Mouse (Mus musculus) megakaryocyte progenitor cell, adult 5-6 weeks (primary cell): ENCODE results near the gene Rarres2. TPM values are rescaled to one million over a fixed set of nuclear protein-coding genes. Genes with fewer than 3 reads are reported as not detected.

ENCODE experiments used
- ATAC-seq: replicated peaks from 2 replicates; pipeline ENCODE4 v1.8.0; 2016; ENCODE audit warnings: mild to moderate bottlenecking, moderate TSS enrichment, inconsistent platforms; ENCODE audit not compliant: poor library complexity
- total RNA-seq, 2 experiments: library from RNA; stranded (forward) in 1 of 2; stranded (reverse) in 1 of 2; fragments of 157-497, 149-512 nt in 1 of 2; fragments of 200-1000 nt in 1 of 2; gene quantifications; 2 replicates each; pipeline versions ENCODE4 v1.2.3 to v1.2.4; 2015 to 2017

Rarres2 gene
- total RNA-seq (2015) (not detected in 2 replicates), total RNA-seq (2017) (not detected in 2 replicates)

- no peak for ATAC-seq
Measured at GRCm38 (mm10) chr6:48572572-48573061, at the start of gene Rarres2. Gene Rarres2, minus strand, starts transcription at chr6:48572789.

- ATAC-seq, result no peak
Measured at GRCm38 (mm10) chr6:48620031-48620430, 47.4 kb upstream of the Rarres2 start.

GRCm38 (mm10) chr6:48614756-48615155, 42.2 kb upstream of the Rarres2 start:
- ATAC-seq, result no peak

GRCm38 (mm10) chr6:48613464-48613863, 40.9 kb upstream of the Rarres2 start:
- no peak for ATAC-seq

- ATAC-seq, result no peak
Measured at GRCm38 (mm10) chr6:48610657-48611056, 38.1 kb upstream of the Rarres2 start.

- ATAC-seq, result peak; percentile 44
Measured at GRCm38 (mm10) chr6:48609512-48609911, 36.9 kb upstream of the Rarres2 start.

- ATAC-seq, result no peak
Measured at GRCm38 (mm10) chr6:48608124-48608523, 35.5 kb upstream of the Rarres2 start.

- ATAC-seq, result peak; percentile 32
Measured at GRCm38 (mm10) chr6:48602080-48602741, 29.6 kb upstream of the Rarres2 start.

GRCm38 (mm10) chr6:48601271-48602079, 28.9 kb upstream of the Rarres2 start, which contains the start of gene Zfp775:
Gene Zfp775, plus strand, starts transcription at chr6:48602063.
- ATAC-seq, result peak; percentile 98

- no peak for ATAC-seq
Measured at GRCm38 (mm10) chr6:48600594-48600993, 28.0 kb upstream of the Rarres2 start.

GRCm38 (mm10) chr6:48597233-48597625, 24.6 kb upstream of the Rarres2 start:
- ATAC-seq, result no peak

GRCm38 (mm10) chr6:48596545-48597232, 24.1 kb upstream of the Rarres2 start:
- no peak for ATAC-seq

- no peak for ATAC-seq
Measured at GRCm38 (mm10) chr6:48595278-48595677, 22.7 kb upstream of the Rarres2 start.

- ATAC-seq, result peak; percentile 5; the same call in 1 of the 2 replicates
Measured at GRCm38 (mm10) chr6:48594043-48594738, 21.6 kb upstream of the Rarres2 start.

GRCm38 (mm10) chr6:48593158-48594042, 20.8 kb upstream of the Rarres2 start, which contains the start of the genes Repin1 and Gm44965:
Gene Repin1, plus strand, starts transcription at chr6:48593883.
Gene Gm44965, plus strand, starts transcription at chr6:48593941.
- ATAC-seq, result peak; percentile 88

GRCm38 (mm10) chr6:48591871-48592270, 19.3 kb upstream of the Rarres2 start:
- ATAC-seq, result no peak

- ATAC-seq, result no peak
Measured at GRCm38 (mm10) chr6:48591221-48591845, 18.7 kb upstream of the Rarres2 start.

GRCm38 (mm10) chr6:48589194-48589750, 16.7 kb upstream of the Rarres2 start, which contains the start of gene Gm45021:
Gene Gm45021, plus strand, starts transcription at chr6:48589610.
- 0 out of 2 replicates have a peak, but pooled peaks have one; percentile 7 for ATAC-seq

- peak; percentile 74 for ATAC-seq
Measured at GRCm38 (mm10) chr6:48582037-48582436, 9.4 kb upstream of the Rarres2 start.
